ENCODE assay signal across 27 mouse cellular contexts in the genomic region with DNA sequence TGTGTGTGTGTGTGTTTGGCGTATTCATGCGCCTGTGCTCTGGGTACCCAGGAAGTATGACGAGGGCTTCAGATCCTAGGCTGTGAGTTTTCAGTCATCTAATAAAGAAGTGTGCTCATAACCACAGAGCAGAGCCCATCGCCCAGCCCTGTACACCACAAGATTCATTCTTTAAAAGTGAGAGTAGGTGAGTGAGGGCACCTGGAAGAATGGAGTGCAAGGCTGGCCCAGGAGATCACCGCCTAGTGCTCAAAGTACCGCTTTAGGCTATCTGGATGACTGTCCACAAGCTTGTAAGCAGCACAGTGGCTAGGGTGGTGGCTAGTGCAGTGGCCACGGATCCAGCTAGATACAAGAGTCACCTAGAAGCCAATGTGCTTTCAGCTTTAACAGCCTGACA.
"Had no signal": no experiment of that assay in that cellular context is flagged by ENCODE, and none has a peak within 500 bp of the region (broad histone marks: within the 10 kb centered on the region; RNA-seq: fewer than 3 reads in every experiment).

No protein-coding gene starts in this region.

- H3K4me3 ChIP-seq: gastrocnemius, adult 2 months; heart, embryonic 13.5 days; heart, embryonic 15.5 days; hindbrain, embryonic 10.5 days; hindbrain, embryonic 12.5 days; kidney, embryonic 15.5 days; limb, embryonic 13.5 days; limb, embryonic 15.5 days; liver, embryonic 12.5 days had no signal

- H3K4me1 ChIP-seq: hindbrain, embryonic 10.5 days; hindbrain, embryonic 12.5 days; kidney, embryonic 15.5 days; liver, embryonic 12.5 days had no signal

- H3K9ac ChIP-seq: heart, embryonic 13.5 days; heart, embryonic 15.5 days; hindbrain, embryonic 12.5 days; hindbrain, embryonic 14.5 days; kidney, embryonic 15.5 days; limb, embryonic 13.5 days; limb, embryonic 15.5 days; liver, embryonic 12.5 days; liver, embryonic 14.5 days had no signal

- H3K27ac ChIP-seq: gastrocnemius, adult 2 months; heart, embryonic 13.5 days; heart, embryonic 15.5 days; hindbrain, embryonic 10.5 days; hindbrain, embryonic 12.5 days; hindbrain, embryonic 14.5 days; kidney, embryonic 15.5 days; kidney, postnatal 0 days; limb, embryonic 13.5 days; limb, embryonic 15.5 days; liver, embryonic 12.5 days; liver, embryonic 14.5 days had no signal

- H3K9me3 ChIP-seq: heart, embryonic 13.5 days; heart, embryonic 15.5 days; hindbrain, embryonic 10.5 days; hindbrain, embryonic 12.5 days; kidney, embryonic 15.5 days; limb, embryonic 13.5 days; limb, embryonic 15.5 days; liver, embryonic 12.5 days had no signal

- ATAC-seq: hindbrain, embryonic 16.5 days; intestine, embryonic 16.5 days; liver, embryonic 12.5 days had no signal

- H3K27me3 ChIP-seq: heart, embryonic 13.5 days; heart, embryonic 15.5 days; hindbrain, embryonic 12.5 days; kidney, embryonic 15.5 days; limb, embryonic 13.5 days; limb, embryonic 15.5 days; liver, embryonic 12.5 days had no signal

- H3K4me2 ChIP-seq: heart, embryonic 11.5 days; heart, embryonic 13.5 days; heart, embryonic 15.5 days; hindbrain, embryonic 12.5 days; hindbrain, embryonic 14.5 days; kidney, embryonic 15.5 days; limb, embryonic 13.5 days; limb, embryonic 15.5 days; liver, embryonic 12.5 days had no signal

- DNase-seq: gastrocnemius, adult 2 months; gastrocnemius, postnatal 10 days; gastrocnemius, postnatal 25 days; heart, postnatal 14 days; heart, postnatal 4 days; kidney, adult 11 months; kidney, adult 2 months; kidney, adult 9 months; kidney, postnatal 14 days; kidney, postnatal 36 days; layer of hippocampus, adult 9-11 months; layer of hippocampus, postnatal 36 days; left cerebral cortex, postnatal 4 days had no signal
